Mouse (Mus musculus) liver, postnatal 0 days (tissue): ENCODE measurements around the gene Kif1a. TPM values are rescaled to one million over a fixed set of nuclear protein-coding genes. Genes with fewer than 3 reads are reported as not detected.
"Not testable (repeated sequence)": the region's sequence is repeated elsewhere in the genome, so short reads cannot be mapped to it uniquely, and the experiment has no call there.

ENCODE experiments used
- ATAC-seq: fragments of 200-750 bp; cut with Nextera tagmentation; 2 replicates; pipeline ENCODE4 v1.8.0; 2017; ENCODE audit warnings: mild to moderate bottlenecking, moderate library complexity
- DNase-seq: peaks from one replicate; pipeline ENCODE4 v3.0.0-alpha.2; 2016
- H3K27ac ChIP-seq: fragments of 300-500 bp; sonication (generic); 2 replicates; pipeline ENCODE4 v1.5.1; 2014; ENCODE audit warnings: antibody characterized with exemption, moderate library complexity, mild to moderate bottlenecking, low read depth
- H3K27me3 ChIP-seq: fragments of 300-500 bp; sonication (generic); 2 replicates; pipeline ENCODE4 v1.6.1; 2014; ENCODE audit warnings: low read length, control low read depth, mixed read lengths; ENCODE audit not compliant: insufficient read depth
- H3K36me3 ChIP-seq: fragments of 300-500 bp; sonication (generic); replicated peaks from 2 replicates; pipeline ENCODE4 v1.6.1; 2014; ENCODE audit warnings: mild to moderate bottlenecking, control low read depth, low read length, moderate library complexity, mixed read lengths; ENCODE audit not compliant: insufficient read depth
- H3K4me1 ChIP-seq: fragments of 300-500 bp; sonication (generic); 2 replicates; pipeline ENCODE4 v1.6.1; 2014; ENCODE audit warnings: antibody characterized with exemption, mild to moderate bottlenecking, control low read depth; ENCODE audit not compliant: insufficient read depth
- H3K4me2 ChIP-seq: fragments of 300-500 bp; sonication (generic); 2 replicates; pipeline ENCODE4 v1.6.1; 2014; ENCODE audit warnings: low read depth, mild to moderate bottlenecking, low read length, moderate library complexity, mixed read lengths
- H3K4me3 ChIP-seq: fragments of 300-500 bp; sonication (generic); 2 replicates; pipeline ENCODE4 v1.5.1; 2014; ENCODE audit warnings: low read depth, low read length
- H3K9ac ChIP-seq: fragments of 300-500 bp; sonication (generic); replicated peaks from 2 replicates; pipeline ENCODE4 v1.6.1; 2014; ENCODE audit warnings: mild to moderate bottlenecking, moderate library complexity
- H3K9me3 ChIP-seq: fragments of 300-500 bp; sonication (generic); 2 replicates; pipeline ENCODE4 v1.6.1; 2016; ENCODE audit warnings: mild to moderate bottlenecking, control low read depth, low read length, mixed read lengths
- EP300 ChIP-seq: IDR thresholded peaks from 2 replicates; pipeline ENCODE4 v1.6.1; 2016; ENCODE audit warnings: antibody characterized with exemption, low read depth, mild to moderate bottlenecking
- WGBS: fragments of 180-500 bp; shearing (Covaris S2); extraction: QIAGEN DNeasy Blood & Tissue Kit; methylation state at CpG from one replicate; pipeline ENCODE4 v1.1.7; 2014; ENCODE audit not compliant: insufficient replicate concordance; 5-methylcytosine and 5-hydroxymethylcytosine counted together
- polyA plus RNA-seq: library from polyadenylated mRNA; unstranded; fragments of >200 nt; fragmentation: Nextera tagmentation; extraction: Ambion mirVana; gene quantifications from 2 replicates; pipeline ENCODE4 v1.2.1, GENCODE M21; 2015

Kif1a gene
- polyA plus RNA-seq, 1 experiment from 2014 or later: 0.28 TPM

DNA sequence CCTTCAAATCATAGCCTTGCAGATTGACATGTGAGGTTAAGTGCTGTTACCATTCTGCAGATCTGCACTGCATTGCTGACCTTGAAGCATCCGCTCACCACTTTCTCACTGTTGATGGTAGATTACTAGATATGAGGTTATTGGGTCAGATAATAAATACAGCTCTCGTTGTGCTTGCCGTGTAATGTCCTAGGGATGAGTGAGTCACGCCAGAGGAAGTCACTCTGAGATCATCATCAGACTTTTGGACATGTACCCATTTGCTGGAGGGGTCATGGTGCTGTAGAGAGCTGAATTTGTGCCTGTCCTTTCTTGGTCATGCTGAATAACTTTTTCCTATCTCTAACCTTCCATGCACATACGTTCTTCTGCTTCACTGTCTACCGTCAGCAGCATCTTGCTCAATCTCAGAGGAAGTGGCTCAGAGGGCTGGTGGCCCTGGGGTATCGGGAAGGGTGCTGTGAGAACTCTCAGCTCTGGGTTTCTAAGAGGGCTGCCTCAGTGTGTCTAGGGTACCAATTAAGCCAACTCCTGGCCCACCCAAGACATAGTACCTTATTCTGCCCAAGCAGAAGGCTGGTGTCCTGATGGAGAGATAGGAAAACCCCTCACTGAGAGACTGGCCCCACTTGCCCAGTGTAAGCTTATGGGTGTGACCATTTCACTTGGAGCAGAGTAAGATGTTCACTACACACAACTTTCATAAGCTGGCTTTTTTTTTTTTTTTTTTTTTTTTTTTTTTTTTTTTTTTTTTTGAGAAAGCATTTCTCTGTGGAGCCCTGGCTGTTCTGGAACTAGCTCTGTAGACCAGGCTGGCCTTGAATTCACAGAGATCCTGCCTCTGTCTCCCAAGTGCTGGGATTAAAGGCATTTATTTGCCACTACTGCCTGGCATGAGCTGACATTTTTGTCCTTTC lies 129.6 kb downstream of the Kif1a start:
- Histone ChIP-seq H3K4me2 (no peak overlapping the region), H3K27ac (peak overlapping the region; percentile 46), H3K4me1 (no peaks in the 10 kb centered on the region; the same call in 1 of the 2 replicates), H3K36me3 (no peaks in the 10 kb centered on the region), H3K9ac (no peak overlapping the region), H3K9me3 (no peaks in the 10 kb centered on the region), H3K27me3 (no peaks in the 10 kb centered on the region), H3K4me3 (no peak overlapping the region)
- no peak for TF ChIP-seq EP300
- 55% methylated on average over 7 of the region's 7 CpGs for WGBS
- ATAC-seq (peak; percentile 55), DNase-seq (no peak)

DNA sequence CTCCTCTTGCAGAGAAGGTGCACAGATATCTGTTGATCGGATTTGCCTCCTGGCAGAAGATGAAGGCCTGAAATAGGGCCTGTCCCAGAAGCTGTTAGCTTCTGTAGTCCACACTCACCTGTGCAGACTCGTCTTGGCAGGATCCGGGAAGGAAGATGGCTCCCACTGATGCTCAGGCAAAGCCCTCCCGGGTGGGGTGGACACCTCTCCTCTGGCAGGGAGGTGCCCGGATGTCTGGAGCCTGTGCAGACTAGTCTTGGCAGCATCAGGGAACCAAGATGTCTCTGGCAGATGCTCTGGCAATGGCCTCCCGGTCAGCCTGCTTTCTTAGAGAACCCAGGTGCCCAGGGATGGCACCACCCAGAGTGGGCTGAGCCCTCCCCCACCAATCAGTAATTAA lies 131.0 kb downstream of the Kif1a start:
- not testable (repeated sequence) for H3K4me2 ChIP-seq, H3K4me1 ChIP-seq, H3K27me3 ChIP-seq, H3K27ac ChIP-seq, H3K9me3 ChIP-seq, ATAC-seq, H3K36me3 ChIP-seq, DNase-seq, H3K9ac ChIP-seq, H3K4me3 ChIP-seq
- WGBS: 74% methylated on average over 6 of the region's 6 CpGs

Other genes starting within 250 kb of the Kif1a start
- gene Ankmy1, start 199.0 kb downstream of the Kif1a start, polyA plus RNA-seq: 0.05 TPM in 1 of 2 replicates, not detected in the other
- 17.4 and 20.2 TPM in 2 replicates for gene Dusp28, start 195.0 kb downstream of the Kif1a start, polyA plus RNA-seq
- 16.1 and 16.2 TPM in 2 replicates for gene Rnpepl1, start 191.2 kb downstream of the Kif1a start, polyA plus RNA-seq
- 25.6 and 25.8 TPM in 2 replicates for gene Capn10, start 167.6 kb downstream of the Kif1a start, polyA plus RNA-seq
- gene Gpr35, start 151.1 kb downstream of the Kif1a start, polyA plus RNA-seq: 1.1 and 1.4 TPM in 2 replicates
- not detected in 2 replicates for gene Aqp12, start 95.6 kb downstream of the Kif1a start, polyA plus RNA-seq
- 443 and 456 TPM in 2 replicates for gene Agxt, start 33.3 kb upstream of the Kif1a start, polyA plus RNA-seq
- 0.51 and 0.99 TPM in 2 replicates for gene 2310007B03Rik, start 59.0 kb upstream of the Kif1a start, polyA plus RNA-seq
- not detected in 2 replicates for gene Crocc2, start 66.8 kb upstream of the Kif1a start, polyA plus RNA-seq
- 0.25 and 0.54 TPM in 2 replicates for gene Sned1, start 133.9 kb upstream of the Kif1a start, polyA plus RNA-seq
- 8.7 and 9.4 TPM in 2 replicates for gene Mterf4, start 204.0 kb upstream of the Kif1a start, polyA plus RNA-seq
- 19.5 and 21.2 TPM in 2 replicates for gene Ppp1r7, start 240.9 kb upstream of the Kif1a start, polyA plus RNA-seq
- gene Pask, start 241.5 kb upstream of the Kif1a start, polyA plus RNA-seq: 1.9 and 2.3 TPM in 2 replicates